In genomic region chr9:32027962-32028361, GRCm38 (mm10) we compare ENCODE assay signal across 11 mouse cellular contexts.
DNase-seq lines count a peak whose midpoint lies in the region; ATAC-seq and TF ChIP-seq lines count a peak whose summit lies in the region.
"Had no signal": no experiment of that assay in that cellular context is flagged by ENCODE, and none has a peak within 500 bp of the region (broad histone marks: within the 10 kb centered on the region; RNA-seq: fewer than 3 reads in every experiment).

No protein-coding gene starts in this region.

- H3K9me3 ChIP-seq in hindbrain, postnatal 0 days (ENCODE audit: low read length) = no peaks in the 10 kb centered on the region
- H3K9me3 ChIP-seq in hindbrain, embryonic 12.5 days (replicated peaks) = no peaks in the 10 kb centered on the region
- H3K9me3 ChIP-seq in kidney, embryonic 15.5 days (replicated peaks) = no peaks in the 10 kb centered on the region
- H3K9me3 ChIP-seq in neural tube, embryonic 15.5 days (replicated peaks) = no peaks in the 10 kb centered on the region
- H3K9me3 ChIP-seq: forebrain, embryonic 15.5 days had no signal

- 26% methylated on average over 8 of the region's 8 CpGs for WGBS in hindbrain, postnatal 0 days
- 30% methylated on average over 8 of the region's 8 CpGs for WGBS in hindbrain, embryonic 12.5 days
- 17% methylated on average over 8 of the region's 8 CpGs for WGBS in kidney, embryonic 15.5 days
- 28% methylated on average over 8 of the region's 8 CpGs for WGBS in neural tube, embryonic 15.5 days

- no peaks in the 10 kb centered on the region for H3K36me3 ChIP-seq in hindbrain, postnatal 0 days (ENCODE audit: insufficient read depth, low read length)
- no peaks in the 10 kb centered on the region for H3K36me3 ChIP-seq in hindbrain, embryonic 12.5 days
- no peaks in the 10 kb centered on the region for H3K36me3 ChIP-seq in kidney, embryonic 15.5 days
- H3K36me3 ChIP-seq in neural tube, embryonic 15.5 days = no peaks in the 10 kb centered on the region
- H3K36me3 ChIP-seq: forebrain, embryonic 15.5 days had no signal

- ATAC-seq in hindbrain, postnatal 0 days = no peak
- ATAC-seq in hindbrain, embryonic 12.5 days (ENCODE audit: low FRiP score) = no peak
- no peak for ATAC-seq in kidney, embryonic 15.5 days (replicated peaks; ENCODE audit: low FRiP score)
- ATAC-seq in neural tube, embryonic 15.5 days (ENCODE audit: low FRiP score) = no peak
- ATAC-seq: forebrain, embryonic 15.5 days had no signal

- no peaks in the 10 kb centered on the region; the same call in 1 of the 2 replicates for H3K4me1 ChIP-seq in hindbrain, postnatal 0 days (ENCODE audit: insufficient read depth, low read length)
- 0 out of 2 replicates have a peak, but pooled peaks cover 4% of the 10 kb centered on the region for H3K4me1 ChIP-seq in hindbrain, embryonic 12.5 days
- H3K4me1 ChIP-seq in kidney, embryonic 15.5 days = peaks cover 24% of the 10 kb centered on the region
- H3K4me1 ChIP-seq in neural tube, embryonic 15.5 days = peaks cover 10% of the 10 kb centered on the region; the same call in 1 of the 2 replicates

- H3K4me3 ChIP-seq in hindbrain, postnatal 0 days (ENCODE audit: low read length) = no peak overlapping the region
- H3K4me3 ChIP-seq in hindbrain, embryonic 12.5 days = no peak overlapping the region
- 0 out of 2 replicates have a peak overlapping the region, but pooled peaks have one; percentile 14 for H3K4me3 ChIP-seq in kidney, embryonic 15.5 days (replicated peaks)
- no peak overlapping the region for H3K4me3 ChIP-seq in neural tube, embryonic 15.5 days (replicated peaks)
- H3K4me3 ChIP-seq: forebrain, embryonic 15.5 days had no signal

- no peak for TF ChIP-seq CTCF in hindbrain, postnatal 0 days (IDR thresholded peaks at IDR 0.05; ENCODE audit: low read depth)

- no peaks in the 10 kb centered on the region for H3K27me3 ChIP-seq in hindbrain, postnatal 0 days (ENCODE audit: insufficient read depth, low read length)
- H3K27me3 ChIP-seq in hindbrain, embryonic 12.5 days = no peaks in the 10 kb centered on the region
- no peaks in the 10 kb centered on the region for H3K27me3 ChIP-seq in kidney, embryonic 15.5 days
- no peaks in the 10 kb centered on the region for H3K27me3 ChIP-seq in neural tube, embryonic 15.5 days (replicated peaks)
- H3K27me3 ChIP-seq: forebrain, embryonic 15.5 days had no signal

- H3K9ac ChIP-seq in hindbrain, postnatal 0 days (replicated peaks; ENCODE audit: low read length) = no peak overlapping the region
- no peak overlapping the region for H3K9ac ChIP-seq in hindbrain, embryonic 12.5 days
- H3K9ac ChIP-seq in kidney, embryonic 15.5 days = no peak overlapping the region
- no peak overlapping the region for H3K9ac ChIP-seq in neural tube, embryonic 15.5 days (replicated peaks)
- H3K9ac ChIP-seq: forebrain, embryonic 15.5 days had no signal

- no peak for DNase-seq in hindbrain, postnatal 0 days (ENCODE audit: low spot score)
- DNase-seq in ZHBTc4 (ENCODE audit: low read depth, low spot score) (peak; percentile 91), MN1 (ENCODE audit: low spot score) (no peak)
- no peak for DNase-seq in urinary bladder, postnatal 25 days (ENCODE audit: low spot score)
- DNase-seq in frontal cortex, postnatal 36 days (ENCODE audit: low spot score in 2 of 2) = no peak
- DNase-seq: cerebellum, adult 9-11 months; thymus, adult 2 months had no signal

- no peak overlapping the region for H3K27ac ChIP-seq in hindbrain, postnatal 0 days
- H3K27ac ChIP-seq in hindbrain, embryonic 12.5 days = no peak overlapping the region
- H3K27ac ChIP-seq in kidney, embryonic 15.5 days = peak overlapping the region; percentile 61
- H3K27ac ChIP-seq in neural tube, embryonic 15.5 days (replicated peaks) = no peak overlapping the region
- H3K27ac ChIP-seq: forebrain, embryonic 15.5 days had no signal

- 0 out of 2 replicates have a peak overlapping the region, but pooled peaks have one; percentile 10 for H3K4me2 ChIP-seq in hindbrain, postnatal 0 days (ENCODE audit: low read depth, low read length)
- no peak overlapping the region for H3K4me2 ChIP-seq in hindbrain, embryonic 12.5 days (replicated peaks)
- H3K4me2 ChIP-seq in kidney, embryonic 15.5 days = peak overlapping the region; percentile 50
- peak overlapping the region; percentile 21; the same call in 1 of the 2 replicates for H3K4me2 ChIP-seq in neural tube, embryonic 15.5 days
- H3K4me2 ChIP-seq: forebrain, embryonic 15.5 days had no signal
